Mouse (Mus musculus): Measurements from ENCODE around the gene Pkp2. TPM values are rescaled to one million over a fixed set of nuclear protein-coding genes. Genes with fewer than 3 reads are reported as not detected.

Pkp2 gene
- polyA plus RNA-seq, 1 experiment from 2014 or later, result 114 TPM

- Histone ChIP-seq H3K4me3 (no peak overlapping the region), H3K9me3 (replicated peaks) (no peaks in the 10 kb centered on the region), H3K9ac (no peak overlapping the region), H3K4me1 (replicated peaks) (peaks cover 21% of the 10 kb centered on the region), H3K4me2 (no peak overlapping the region), H3K27ac (0 out of 2 replicates have a peak overlapping the region, but pooled peaks have one; percentile 1), H3K27me3 (no peaks in the 10 kb centered on the region), H3K36me3 (peaks cover 32% of the 10 kb centered on the region)
- WGBS, result 85% methylated on average over 6 of the region's 6 CpGs
- ATAC-seq (replicated peaks; ENCODE audit: insufficient number of reproducible peaks, insufficient read depth, low FRiP score, low read depth), result no peak
These were observed 48.4 kb downstream of the Pkp2 start for GRCm38 (mm10) chr16:16261481-16261880.

- Histone ChIP-seq H3K4me3 (no peak overlapping the region), H3K4me1 (replicated peaks) (peaks cover 17% of the 10 kb centered on the region), H3K27me3 (no peaks in the 10 kb centered on the region), H3K9ac (no peak overlapping the region), H3K9me3 (replicated peaks) (no peaks in the 10 kb centered on the region), H3K27ac (no peak overlapping the region; the same call in 1 of the 2 replicates), H3K4me2 (no peak overlapping the region), H3K36me3 (peaks cover 37% of the 10 kb centered on the region)
- 63% methylated on average over 3 of the region's 3 CpGs for WGBS
- ATAC-seq (replicated peaks; ENCODE audit: insufficient number of reproducible peaks, insufficient read depth, low FRiP score, low read depth), result no peak
These were observed 49.3 kb downstream of the Pkp2 start for GRCm38 (mm10) chr16:16262436-16262835.

DNA sequence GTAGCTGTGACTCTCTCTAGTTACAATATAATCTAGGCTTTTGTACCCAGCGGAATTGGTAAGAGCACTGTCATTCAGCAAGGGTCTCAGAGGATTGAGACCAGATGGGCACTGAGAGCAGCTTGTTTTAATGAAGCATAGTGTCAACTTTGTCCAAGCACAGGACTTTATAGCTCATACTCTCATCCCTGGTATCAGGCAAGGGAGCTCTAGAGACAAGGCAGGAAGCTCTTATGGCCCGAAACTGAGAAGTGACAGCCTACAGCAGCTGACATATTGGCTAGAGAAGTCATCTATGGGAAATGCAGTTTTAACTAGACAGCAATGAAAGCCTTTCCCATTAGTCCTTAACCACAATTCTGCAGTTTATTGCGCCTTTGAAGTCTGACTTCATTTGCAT lies 59.9 kb downstream of the Pkp2 start:
- no peak overlapping the region for H3K9ac ChIP-seq
- no peaks in the 10 kb centered on the region for H3K27me3 ChIP-seq
- H3K9me3 ChIP-seq (replicated peaks), result no peaks in the 10 kb centered on the region
- H3K36me3 ChIP-seq, result peaks cover 49% of the 10 kb centered on the region
- whole genome bisulfite sequencing, result 67% methylated on average over 3 of the region's 3 CpGs
- H3K4me2 ChIP-seq, result no peak overlapping the region
- H3K4me1 ChIP-seq (replicated peaks), result no peaks in the 10 kb centered on the region
- no peak overlapping the region for H3K27ac ChIP-seq
- no peak overlapping the region for H3K4me3 ChIP-seq
- no peak for ATAC-seq (replicated peaks; ENCODE audit: insufficient number of reproducible peaks, insufficient read depth, low FRiP score, low read depth)

DNA sequence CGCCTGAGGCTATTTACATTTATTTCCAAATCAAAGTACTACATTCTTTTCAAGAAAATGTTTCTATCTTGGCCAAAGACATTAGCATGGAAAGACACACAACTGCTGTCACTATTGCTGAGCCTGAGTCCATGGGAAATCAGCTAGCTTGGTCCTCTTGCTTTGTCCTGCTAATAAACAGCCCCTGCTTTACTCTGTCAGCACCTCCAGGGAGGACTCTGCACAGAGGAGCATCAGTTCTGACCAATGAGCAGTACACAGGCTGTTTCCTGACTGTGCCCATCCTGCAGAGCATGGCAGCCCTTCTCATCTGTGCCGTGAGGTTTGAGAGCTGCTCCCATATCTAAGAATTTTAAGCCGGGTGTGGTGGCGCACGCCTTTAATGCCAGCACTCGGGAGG lies 60.6 kb downstream of the Pkp2 start:
- H3K36me3 ChIP-seq, result peaks cover 49% of the 10 kb centered on the region
- no peaks in the 10 kb centered on the region for H3K27me3 ChIP-seq
- no peak overlapping the region for H3K27ac ChIP-seq
- H3K4me2 ChIP-seq, result no peak overlapping the region
- H3K4me1 ChIP-seq (replicated peaks), result peaks cover 5% of the 10 kb centered on the region; the same call in 1 of the 2 replicates
- no peak overlapping the region for H3K9ac ChIP-seq
- no peak for ATAC-seq (replicated peaks; ENCODE audit: insufficient number of reproducible peaks, insufficient read depth, low FRiP score, low read depth)
- no peaks in the 10 kb centered on the region for H3K9me3 ChIP-seq (replicated peaks)
- WGBS, result 86% methylated on average over 6 of the region's 6 CpGs
- no peak overlapping the region for H3K4me3 ChIP-seq

DNA sequence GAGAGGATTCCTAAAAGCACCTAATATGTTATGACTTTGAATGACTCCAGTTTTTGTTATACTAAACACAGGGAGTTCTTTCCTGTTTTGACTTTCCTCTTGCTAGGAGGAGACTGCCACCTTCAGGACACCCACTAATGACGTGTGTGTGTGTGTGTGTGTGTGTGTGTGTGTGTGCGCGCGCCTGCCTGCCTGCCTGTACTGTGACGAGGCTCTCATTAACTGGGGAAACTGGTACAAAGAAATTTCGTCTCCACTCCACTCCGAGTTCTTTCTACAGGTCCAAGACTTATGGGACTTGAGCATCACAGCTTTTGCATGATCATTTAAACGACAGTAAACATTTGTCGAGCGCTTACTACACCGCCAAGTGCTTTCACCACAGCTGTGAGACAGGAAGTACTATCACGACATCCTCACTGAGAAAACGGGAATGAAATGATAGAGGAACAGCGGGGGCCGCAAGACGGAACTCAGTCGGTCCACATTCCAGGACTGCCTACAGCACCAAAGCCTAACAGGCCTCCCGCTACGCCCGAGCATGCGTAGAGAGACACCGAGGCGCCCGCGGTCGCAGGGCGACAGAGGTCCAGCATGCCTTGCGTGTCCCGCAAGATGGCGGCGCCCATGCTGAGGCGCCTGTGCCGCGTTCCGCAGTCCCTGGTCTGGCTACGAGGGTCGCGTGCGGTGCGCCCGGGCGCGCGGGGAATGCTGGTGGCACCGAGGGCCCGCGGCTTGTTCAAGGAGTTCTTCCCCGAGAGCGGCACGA lies 89.4 kb downstream of the Pkp2 start, which contains the start of gene Yars2:
Yars2 (plus strand) TSS at position 597 of the 769 bp plus-strand sequence.
- Histone ChIP-seq H3K36me3 (peaks cover 15% of the 10 kb centered on the region), H3K4me2 (peak within 1 kb of the TSS; percentile 92), H3K4me1 (replicated peaks) (peaks cover 17% of the 10 kb centered on the region), H3K9ac (peak within 1 kb of the TSS; percentile 91), H3K4me3 (peak within 1 kb of the TSS; percentile 98), H3K9me3 (replicated peaks) (no peaks in the 10 kb centered on the region), H3K27ac (peak within 1 kb of the TSS; percentile 96), H3K27me3 (no peaks in the 10 kb centered on the region)
- WGBS, result under 1% methylated on average over 50 of the region's 50 CpGs
- peak; percentile 99 for ATAC-seq (replicated peaks; ENCODE audit: insufficient number of reproducible peaks, insufficient read depth, low FRiP score, low read depth)

GRCm38 (mm10) chr16:16303138-16303827 lies 90.2 kb downstream of the Pkp2 start:
- peak overlapping the region; percentile 96 for H3K27ac ChIP-seq
- H3K9me3 ChIP-seq (replicated peaks), result no peaks in the 10 kb centered on the region
- peak overlapping the region; percentile 98 for H3K4me3 ChIP-seq
- WGBS, result under 1% methylated on average over 61 of the region's 61 CpGs
- no peaks in the 10 kb centered on the region for H3K27me3 ChIP-seq
- peak; percentile 54 for ATAC-seq (replicated peaks; ENCODE audit: insufficient number of reproducible peaks, insufficient read depth, low FRiP score, low read depth)
- peaks cover 22% of the 10 kb centered on the region for H3K36me3 ChIP-seq
- peak overlapping the region; percentile 91 for H3K9ac ChIP-seq
- peaks cover 17% of the 10 kb centered on the region for H3K4me1 ChIP-seq (replicated peaks)
- H3K4me2 ChIP-seq, result peak overlapping the region; percentile 92

- H3K9me3 ChIP-seq (replicated peaks), result no peaks in the 10 kb centered on the region
- H3K36me3 ChIP-seq, result peaks cover 24% of the 10 kb centered on the region
- peak overlapping the region; percentile 91 for H3K9ac ChIP-seq
- no peak for ATAC-seq (replicated peaks; ENCODE audit: insufficient number of reproducible peaks, insufficient read depth, low FRiP score, low read depth)
- peak overlapping the region; percentile 92 for H3K4me2 ChIP-seq
- peak overlapping the region; percentile 98 for H3K4me3 ChIP-seq
- peak overlapping the region; percentile 96 for H3K27ac ChIP-seq
- peaks cover 17% of the 10 kb centered on the region for H3K4me1 ChIP-seq (replicated peaks)
- WGBS, result 21% methylated on average over 7 of the region's 7 CpGs
- H3K27me3 ChIP-seq, result no peaks in the 10 kb centered on the region
These were observed 90.8 kb downstream of the Pkp2 start for GRCm38 (mm10) chr16:16303888-16304287.

DNA sequence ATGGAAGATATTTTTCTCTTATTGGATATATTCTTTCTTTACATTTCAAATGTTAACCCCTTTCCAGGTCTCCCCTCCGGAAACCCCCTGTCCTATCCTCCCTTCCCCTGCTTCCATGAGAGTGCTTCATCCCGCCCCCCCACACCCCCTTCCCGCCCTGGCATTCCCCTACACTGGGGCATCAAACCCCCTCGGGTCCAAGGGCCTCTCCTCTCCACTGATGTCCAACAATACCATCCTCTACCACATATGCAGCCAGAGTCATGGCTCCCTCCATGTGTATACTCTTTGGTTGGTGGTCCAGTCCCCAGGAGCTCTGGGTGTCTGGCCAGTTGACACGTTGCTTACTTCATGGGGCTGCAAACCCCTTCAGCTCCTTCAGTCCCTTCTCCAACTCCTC lies 98.2 kb downstream of the Pkp2 start:
- no peak overlapping the region for H3K9ac ChIP-seq
- H3K4me3 ChIP-seq, result no peak overlapping the region
- no peak overlapping the region for H3K4me2 ChIP-seq
- no peak overlapping the region for H3K27ac ChIP-seq
- no peaks in the 10 kb centered on the region for H3K9me3 ChIP-seq (replicated peaks)
- H3K27me3 ChIP-seq, result no peaks in the 10 kb centered on the region
- 79% methylated on average over 5 of the region's 5 CpGs for WGBS
- ATAC-seq (replicated peaks; ENCODE audit: insufficient number of reproducible peaks, insufficient read depth, low FRiP score, low read depth), result no peak
- H3K4me1 ChIP-seq (replicated peaks), result no peaks in the 10 kb centered on the region
- peaks cover 71% of the 10 kb centered on the region for H3K36me3 ChIP-seq

Other genes starting within 250 kb of the Pkp2 start
- gene Yars2, start 89.6 kb downstream of the Pkp2 start, polyA plus RNA-seq (2015; fragmentation: Nextera tagmentation; extraction: Ambion mirVana), result 38.4 and 41.1 TPM in 2 replicates
- gene Dnm1l, start 145.6 kb downstream of the Pkp2 start, polyA plus RNA-seq (2015; fragmentation: Nextera tagmentation; extraction: Ambion mirVana), result 57.7 and 65.3 TPM in 2 replicates